Mouse (Mus musculus): ENCODE results near the gene Syce1.

- TF ChIP-seq CTCF (IDR thresholded peaks at IDR 0.05; ENCODE audit: borderline replicate concordance, insufficient read depth, low read depth, low read length) (no peak), POLR2A (IDR thresholded peaks at IDR 0.05; ENCODE audit: borderline replicate concordance, insufficient read depth, low read length) (no peak)
Measured at GRCm38 (mm10) chr7:140834968-140835757, 47.5 kb upstream of the Syce1 start, which contains the start of gene Urah.

All from cerebellum, adult 2 months (tissue).